Mouse (Mus musculus) heart, postnatal 36 days (tissue): Measurements from ENCODE around the gene Ppig. TPM values are rescaled to one million over a fixed set of nuclear protein-coding genes. Genes with fewer than 3 reads are reported as not detected.

Experiments
- DNase-seq, 2 experiments: peaks; one replicate each; pipeline ENCODE4 v3.0.0; 2021 to 2022
- intact Hi-C: fragments of 180-260 bp; cut with DNase I; formaldehyde crosslinking; loops from one replicate; pipeline ENCODE4 v1.15.1; 2025
- total RNA-seq, 2 experiments: library from RNA; stranded (reverse); gene quantifications; 2 replicates each; pipeline ENCODE4 v1.2.3; 2021

The Ppig gene
- total RNA-seq, 2 experiments from 2014 or later = 35.7 to 38.8 TPM

DNA sequence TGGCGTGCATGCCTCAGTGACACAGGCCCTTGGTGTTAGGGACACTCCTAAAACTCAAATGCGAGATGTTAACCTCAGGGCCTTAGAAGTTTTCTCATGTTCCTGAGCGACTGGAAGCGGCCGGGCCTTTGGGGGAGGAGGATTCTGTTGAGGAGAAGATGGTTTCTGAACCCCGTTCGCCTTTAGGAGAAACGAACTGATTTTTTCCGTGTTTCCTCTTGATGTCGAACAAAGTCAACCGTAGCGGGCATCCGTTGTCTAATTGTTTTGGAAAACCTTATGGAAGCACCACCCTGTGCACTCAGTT is 1.1 kb downstream of the Ppig start:
- intact Hi-C loops = loop anchor here (2.0 kb wide), 2 partner anchors 67 to 137 kb away; partner anchors contain the start of gene Ssb
- DNase-seq = no peak

DNA sequence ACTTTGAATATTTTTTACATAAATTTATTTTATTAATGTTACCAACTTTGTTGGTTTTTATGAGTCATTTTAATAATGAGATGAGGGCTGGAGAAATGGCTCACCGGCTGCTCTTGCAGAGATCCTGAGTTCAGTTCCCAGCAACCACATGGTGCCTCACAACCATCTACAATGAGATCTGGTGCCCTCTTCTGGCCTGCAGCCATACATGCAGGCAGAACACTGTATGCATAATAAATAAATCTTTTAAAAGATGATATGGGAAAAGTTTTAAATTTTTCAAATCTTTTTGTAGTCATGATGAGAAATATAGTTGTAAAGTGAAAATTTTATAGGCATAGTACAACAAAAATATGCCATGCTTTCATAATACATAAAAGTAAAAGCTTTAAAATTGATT is 22.7 kb downstream of the Ppig start:
- intact Hi-C loops = no loop called here
- DNase-seq = no peak

DNA sequence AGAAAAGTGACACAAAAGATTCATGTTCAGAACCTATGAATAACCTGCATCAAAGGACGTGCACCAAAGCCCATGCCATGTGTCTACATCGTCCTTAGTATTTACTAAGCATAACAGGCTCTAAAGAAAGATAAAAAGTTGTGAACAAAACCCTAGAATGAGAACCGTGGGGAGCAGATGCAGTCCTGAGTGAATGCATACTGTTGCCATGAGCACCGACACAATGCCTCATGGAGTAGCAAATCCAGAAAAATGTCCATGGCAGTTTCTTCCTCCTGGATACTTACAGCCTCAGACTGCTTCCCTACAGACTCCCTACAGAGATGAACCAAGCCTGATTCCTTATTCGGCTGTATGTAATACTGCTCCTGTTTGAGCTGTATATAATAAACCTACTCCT is 38.6 kb downstream of the Ppig start:
- intact Hi-C loops = no loop called here
- no peak for DNase-seq

DNA sequence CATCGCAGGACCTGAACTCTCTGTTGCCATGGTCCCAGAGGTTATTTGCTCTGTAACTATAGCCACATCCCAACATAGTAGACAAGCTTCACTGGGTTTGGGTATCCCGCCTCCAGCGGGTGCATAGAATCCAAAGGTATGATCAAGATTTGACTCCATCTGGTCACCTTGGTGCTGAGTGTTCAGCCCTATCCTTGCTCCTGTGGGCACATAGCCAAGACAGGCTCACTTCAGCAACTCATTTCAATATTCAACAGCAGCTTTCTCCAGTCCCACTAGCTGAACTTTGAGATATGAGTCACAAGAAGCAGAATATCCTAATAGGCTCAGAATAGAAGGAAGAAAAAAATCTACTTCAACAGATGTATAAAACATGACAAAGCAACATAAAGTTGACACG is 41.0 kb downstream of the Ppig start:
- intact Hi-C loops = no loop called here
- DNase-seq = no peak

DNA sequence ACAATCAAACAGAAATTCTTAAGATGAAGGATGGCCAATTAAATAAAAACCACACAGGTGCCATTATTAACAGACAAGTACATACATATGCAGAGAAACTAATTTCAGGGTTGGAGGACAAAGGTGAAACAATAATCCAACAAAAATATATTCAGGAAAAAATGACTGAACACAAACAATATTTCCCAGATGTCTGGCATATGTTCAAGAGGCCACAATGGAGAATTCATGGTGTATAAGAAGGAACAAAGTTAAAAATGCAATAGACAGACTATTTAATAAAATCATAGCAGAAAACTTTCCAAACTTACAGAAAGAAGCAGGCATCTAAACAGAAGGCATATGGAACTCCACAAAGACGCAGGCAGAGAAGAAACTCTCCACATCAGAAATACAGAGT is 42.4 kb downstream of the Ppig start:
- intact Hi-C loops = no loop called here
- no peak for DNase-seq

DNA sequence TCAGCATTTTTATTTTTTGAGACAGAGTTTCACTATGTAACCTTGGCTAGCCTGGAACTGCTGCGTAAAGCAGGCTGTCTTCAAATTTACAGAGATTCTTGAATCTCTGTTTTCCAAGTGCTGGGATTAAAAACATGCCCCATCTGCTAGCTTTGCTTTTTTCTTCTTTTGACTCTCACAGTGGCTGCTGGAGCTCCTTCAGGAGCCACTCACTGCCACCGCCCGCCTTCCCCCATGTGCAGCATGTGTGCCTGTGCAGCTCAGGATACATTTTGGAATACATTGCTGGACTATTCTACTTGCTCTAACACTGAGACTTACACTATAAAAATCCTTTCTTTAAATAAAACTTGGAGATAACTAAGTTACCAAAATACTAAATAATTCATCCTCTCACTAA is 51.0 kb downstream of the Ppig start:
- intact Hi-C loops = no loop called here
- no peak for DNase-seq

DNA sequence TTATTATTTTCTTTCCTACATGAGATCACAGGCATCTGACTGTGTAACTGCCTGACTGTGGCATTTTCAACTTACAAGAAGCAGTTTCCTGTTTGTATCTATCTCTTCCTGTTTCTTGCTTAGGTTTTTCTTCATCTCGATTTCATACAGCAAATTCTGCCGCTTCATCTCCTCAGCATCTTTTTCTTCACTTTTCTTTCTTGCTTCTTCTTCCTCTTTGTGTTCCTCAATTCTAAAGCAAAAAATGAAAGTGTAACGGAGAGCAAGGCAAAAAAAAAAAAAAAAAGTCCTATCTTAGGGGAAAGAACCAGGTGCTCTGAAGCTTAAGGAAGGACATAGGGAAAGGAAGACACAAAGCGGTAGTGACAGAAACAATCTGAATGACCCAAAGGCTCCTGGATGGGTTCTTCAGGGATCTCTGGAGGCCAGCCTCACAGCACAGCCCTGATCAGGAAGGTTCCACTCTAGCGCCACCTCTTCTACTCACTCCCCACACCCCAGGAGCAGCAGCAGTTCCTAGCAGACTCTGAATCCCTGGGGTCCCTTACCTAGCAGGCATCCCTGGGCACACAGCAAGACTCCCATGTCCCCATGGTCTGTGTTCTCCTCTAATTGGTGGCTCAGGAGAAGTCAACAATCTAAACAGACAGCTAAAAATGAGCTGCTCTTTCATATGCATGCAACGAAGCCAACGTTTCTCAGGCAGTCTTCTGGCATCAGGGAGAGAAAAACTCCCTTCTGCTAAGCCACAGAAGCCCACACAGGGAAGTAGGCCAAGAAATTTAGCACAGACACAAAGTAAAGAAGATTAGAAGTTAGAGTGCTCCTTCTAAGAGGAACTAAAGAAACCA is 55.9 kb downstream of the Ppig start:
- no peak for DNase-seq
- intact Hi-C loops = loop anchor here (2.0 kb wide), 1 partner anchor 143 kb away; no protein-coding TSS in a partner anchor

DNA sequence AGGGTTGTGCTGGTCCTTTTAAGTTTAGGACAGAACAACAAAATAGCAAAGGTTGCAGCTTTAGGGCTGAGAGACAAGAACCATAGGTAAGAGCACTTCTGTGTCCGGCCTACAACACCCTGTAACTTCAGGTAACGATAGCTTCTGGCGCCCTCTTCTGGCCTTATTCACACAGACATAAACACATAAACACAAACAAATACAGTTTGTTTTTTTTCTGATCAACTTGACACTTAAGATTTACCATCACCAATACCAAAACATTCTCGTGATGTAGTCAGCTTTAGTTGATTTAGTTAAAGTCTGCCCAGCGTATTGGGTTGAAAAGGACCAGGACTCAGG is 56.5 kb downstream of the Ppig start:
- no peak for DNase-seq
- intact Hi-C loops = loop anchor here (2.0 kb wide), 1 partner anchor 144 kb away; no protein-coding TSS in a partner anchor

DNA sequence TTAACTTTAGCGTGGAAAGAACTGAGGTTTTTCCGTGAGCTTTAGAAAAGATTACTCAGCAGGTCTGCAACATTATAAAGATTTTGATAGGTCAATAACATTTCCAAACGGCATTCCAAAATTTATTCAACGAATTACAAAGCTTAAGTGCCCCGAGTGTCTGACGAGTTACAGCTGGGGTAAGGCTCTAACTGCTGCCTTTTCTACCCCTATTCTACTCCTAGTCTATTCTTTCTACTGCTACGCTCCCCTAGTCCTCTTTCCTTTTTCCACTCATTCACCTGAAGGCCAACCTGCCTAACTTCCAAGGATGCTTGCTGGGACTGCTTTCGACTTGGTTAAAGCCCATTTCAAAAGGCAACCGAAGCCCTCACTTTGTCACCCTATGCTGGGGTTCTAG is 66.6 kb downstream of the Ppig start:
- no peak for DNase-seq
- intact Hi-C loops = no loop called here

DNA sequence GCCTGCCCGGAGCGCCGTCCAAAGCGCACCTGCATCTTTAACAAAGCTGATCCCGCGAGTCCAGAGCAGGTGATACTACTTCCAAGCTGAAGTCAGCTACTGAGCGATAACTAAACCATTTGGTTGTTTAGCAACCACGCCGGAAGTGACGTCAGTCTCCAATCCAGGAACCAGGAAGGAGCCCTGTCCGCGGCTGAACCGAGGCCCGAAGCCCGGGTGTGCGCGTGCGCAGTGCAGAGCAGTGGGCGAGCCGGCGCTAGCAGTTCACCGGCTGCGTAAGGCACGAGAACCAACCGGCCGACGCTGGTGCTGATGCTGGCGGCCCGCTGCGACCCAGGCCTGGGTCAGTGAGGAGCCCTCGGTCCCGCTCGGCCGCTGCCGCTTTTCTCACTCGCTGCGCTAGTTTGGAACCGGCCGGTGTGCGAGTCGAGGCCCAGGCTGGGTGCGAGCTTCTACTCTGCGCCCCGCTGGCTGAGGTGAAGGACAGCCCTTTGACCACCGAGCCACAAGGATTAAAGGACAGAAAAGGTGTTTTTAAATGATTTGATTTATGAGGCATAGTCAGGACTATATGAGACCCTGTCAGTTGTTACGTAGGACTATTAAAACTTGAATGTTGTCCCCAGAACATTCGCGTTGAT is 67.2 kb downstream of the Ppig start, which contains the start of the genes Ccdc173 and Phospho2:
Gene Ccdc173 (minus strand): TSS at position 147 of the 641 bp plus-strand sequence.
Gene Phospho2 (plus strand): TSS at position 195 of the 641 bp plus-strand sequence.
- intact Hi-C loops = loop anchor here (2.0 kb wide), 2 partner anchors 67 to 155 kb away; partner anchors contain the start of gene Ppig
- DNase-seq = peak; percentile 97 to 98

DNA sequence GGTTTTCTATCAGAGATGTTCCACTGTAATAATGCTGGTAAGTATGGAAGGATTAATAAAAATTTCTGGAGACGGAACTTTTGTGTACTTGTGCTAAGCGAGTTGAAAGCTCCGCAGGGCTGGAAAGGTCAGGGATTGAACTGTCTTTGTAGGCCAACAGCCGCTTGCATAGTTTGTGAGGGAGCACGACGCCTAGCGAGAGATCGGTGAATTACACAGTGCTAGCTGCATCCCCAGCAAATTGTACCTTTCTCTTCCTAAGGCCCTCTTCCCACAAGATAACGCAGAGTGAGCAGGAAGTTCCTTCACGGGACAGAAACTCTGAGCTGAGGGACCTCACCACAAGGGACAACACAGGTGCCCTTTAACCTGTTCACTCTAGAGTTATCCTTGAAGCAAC is 67.9 kb downstream of the Ppig start:
- intact Hi-C loops = loop anchor here (2.0 kb wide), 2 partner anchors 67 to 155 kb away; partner anchors contain the start of gene Ppig
- DNase-seq = peak; percentile 84 to 90

DNA sequence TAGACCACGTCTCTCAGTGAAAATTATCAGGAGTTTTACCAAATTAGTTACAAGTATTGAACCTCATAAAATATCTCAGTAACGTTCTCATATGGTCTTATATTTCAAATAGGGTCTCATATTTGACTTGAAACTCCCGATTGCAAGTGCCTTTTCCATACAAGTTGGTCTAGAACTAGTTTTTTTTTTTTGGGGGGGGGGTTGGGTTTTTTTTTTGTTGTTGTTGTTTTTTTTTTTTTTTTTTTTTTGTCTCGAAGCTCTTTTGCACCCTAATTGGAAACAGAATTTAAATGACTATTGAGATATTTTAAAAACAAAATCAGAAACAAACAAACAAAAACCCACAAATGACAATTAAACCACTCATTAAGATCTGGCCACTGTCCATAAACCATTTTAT is 68.4 kb downstream of the Ppig start:
- intact Hi-C loops = loop anchor here (2.0 kb wide), 2 partner anchors 68 to 156 kb away; partner anchors contain the start of gene Ppig
- no peak for DNase-seq

DNA sequence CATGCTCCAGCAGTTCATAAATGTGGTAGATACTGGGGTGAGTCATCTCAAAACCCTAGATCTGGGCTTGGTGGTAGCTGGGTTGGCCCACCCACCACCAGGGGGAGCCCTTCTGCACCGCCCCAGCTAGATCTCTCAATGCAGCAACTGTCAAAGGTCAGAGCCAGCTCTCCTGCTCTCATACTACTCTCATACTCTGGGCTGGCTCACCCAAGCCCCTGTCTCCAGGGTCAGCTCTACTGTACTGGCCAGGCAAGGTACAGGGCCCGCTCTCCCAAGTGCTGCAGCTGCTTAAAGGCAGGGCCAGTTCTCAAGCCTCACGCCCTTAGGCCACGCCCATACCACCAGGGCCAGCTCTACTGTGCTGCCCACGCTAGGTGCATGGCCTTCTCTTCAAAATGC is 80.6 kb downstream of the Ppig start:
- intact Hi-C loops = loop anchor here (1.0 to 5.0 kb wide), 3 partner anchors 20 to 79 kb away; partner anchors contain the start of gene Ssb
- DNase-seq = peak; percentile 80 to 83

Other genes with a start within 250 kb of the Ppig start
- 1 to 10 TPM in 1 of 2 experiments, under 1 TPM in 1; 0.89 to 1.7 TPM for gene Lrp2, start 136.5 kb upstream of the Ppig start, total RNA-seq
- 1 to 10 TPM; 4.7 to 5.3 TPM for gene Bbs5, start 75.4 kb upstream of the Ppig start, total RNA-seq
- 10 to 100 TPM; 66.9 to 77.0 TPM for gene Klhl41, start 52.4 kb upstream of the Ppig start, total RNA-seq
- gene Fastkd1, start 9.0 kb upstream of the Ppig start, total RNA-seq = 10 to 100 TPM; 27.2 to 35.9 TPM
- under 1 TPM; 0.36 to 0.65 TPM for gene Ccdc173, start 67.0 kb downstream of the Ppig start, total RNA-seq
- gene Phospho2, start 67.1 kb downstream of the Ppig start, total RNA-seq = 10 to 100 TPM; 22.7 to 24.1 TPM
- gene Klhl23, start 99.4 kb downstream of the Ppig start, total RNA-seq = 10 to 100 TPM; 36.4 to 38.9 TPM
- 10 to 100 TPM; 61.7 to 68.2 TPM for gene Ssb, start 139.0 kb downstream of the Ppig start, total RNA-seq
- gene Mettl5, start 163.1 kb downstream of the Ppig start, total RNA-seq = 10 to 100 TPM; 20.8 to 25.3 TPM
- gene Ubr3, start 174.7 kb downstream of the Ppig start, total RNA-seq = 100 to 1,000 TPM; 125 to 133 TPM